ENCODE assay signal across 8 mouse cellular contexts in genomic region chr10:78009945-78010293, GRCm38 (mm10). TPM values are rescaled to one million over a fixed set of nuclear protein-coding genes. Genes with fewer than 3 reads are reported as not detected.
DNase-seq lines count a peak whose midpoint lies in the region; ATAC-seq and TF ChIP-seq lines count a peak whose summit lies in the region.

Gene Pfkl, minus strand, starts transcription at chr10:78010083.

- 1% methylated on average over 9 of the region's 9 CpGs for WGBS in liver, adult 2 months
- WGBS in heart, embryonic 15.5 days = 1% methylated on average over 9 of the region's 9 CpGs

- H3K79me2 ChIP-seq in liver, adult 2 months (ENCODE audit: control insufficient read depth, insufficient read depth, low read length) = peaks cover 7% of the 10 kb centered on the region; the same call in 1 of the 2 replicates

- no peak for TF ChIP-seq POLR2A in liver, adult 2 months (IDR thresholded peaks at IDR 0.05; ENCODE audit: extremely low read depth, insufficient read depth, low read length)

- peak within 1 kb of the TSS; percentile 77 for H3K4me3 ChIP-seq in liver, adult 2 months (ENCODE audit: insufficient read depth, low read depth, low read length)
- peak within 1 kb of the TSS; percentile 69 for H3K4me3 ChIP-seq in heart, embryonic 15.5 days

- ATAC-seq in heart, embryonic 15.5 days (replicated peaks; ENCODE audit: insufficient number of reproducible peaks, insufficient read depth, low FRiP score, low read depth) = no peak
- no peak for ATAC-seq in neutrophil, adult 5-6 weeks (ENCODE audit: extremely low read depth, insufficient number of reproducible peaks, low FRiP score, poor library complexity, severe bottlenecking)

- H3K4me2 ChIP-seq in heart, embryonic 15.5 days = peak within 1 kb of the TSS; percentile 91

- no peaks in the 10 kb centered on the region for H3K27me3 ChIP-seq in liver, adult 2 months (ENCODE audit: control insufficient read depth, insufficient read depth, low read length)
- H3K27me3 ChIP-seq in heart, embryonic 15.5 days = no peaks in the 10 kb centered on the region

- TF ChIP-seq CTCF in liver, adult 2 months (IDR thresholded peaks at IDR 0.05; ENCODE audit: low read depth, low read length) = no peak

- no peaks in the 10 kb centered on the region for H3K9me3 ChIP-seq in heart, embryonic 15.5 days (replicated peaks)

- H3K36me3 ChIP-seq in liver, adult 2 months (ENCODE audit: control insufficient read depth, insufficient read depth, low read length) = no peaks in the 10 kb centered on the region
- H3K36me3 ChIP-seq in heart, embryonic 15.5 days = no peaks in the 10 kb centered on the region

- intact Hi-C loops in left cerebral cortex, postnatal 36 days (cut with DNase I) = loop anchor here (5.0 kb wide), 1 partner anchor 33 kb away; the partner anchor contains the start of gene 1810043G02Rik

- peaks cover 13% of the 10 kb centered on the region for H3K4me1 ChIP-seq in liver, adult 2 months (ENCODE audit: control insufficient read depth, insufficient read depth, low read length)
- peaks cover 42% of the 10 kb centered on the region for H3K4me1 ChIP-seq in heart, embryonic 15.5 days (replicated peaks)

- peak within 1 kb of the TSS; percentile 93 for H3K27ac ChIP-seq in liver, adult 2 months (replicated peaks; ENCODE audit: insufficient read depth, low read depth, low read length)
- H3K27ac ChIP-seq in heart, embryonic 15.5 days = peak within 1 kb of the TSS; percentile 98

- H3K9ac ChIP-seq in liver, adult 2 months (ENCODE audit: low read depth, low read length) = peak within 1 kb of the TSS; percentile 90
- H3K9ac ChIP-seq in heart, embryonic 15.5 days = peak within 1 kb of the TSS; percentile 73

- no peak for DNase-seq in liver, adult 2 months (ENCODE audit: extremely low read depth, low read depth, low spot score)
- DNase-seq in liver = no peak
- DNase-seq in adrenal gland, postnatal 4 days (ENCODE audit: low spot score in 2 of 2) = no peak
- DNase-seq in left cerebral cortex, postnatal 36 days (ENCODE audit: low spot score in 2 of 2) = no peak
- no peak for DNase-seq in right cerebral cortex, postnatal 36 days (ENCODE audit: low spot score in 2 of 2)
- DNase-seq in thymus, adult 18-20 months = no peak

RNA-seq across cellular contexts. Expression of gene Pfkl, which starts in this region (rescaled TPM):
- total RNA-seq in liver, adult 2 months (2014; rRNA removed) = 17.5 and 21.1 TPM in 2 replicates
- 38.6 and 46.0 TPM in 2 replicates for polyA plus RNA-seq in liver, adult 2 months (2012; rRNA removed)
- 10 to 100 TPM; 85.6 to 87.2 TPM for total RNA-seq in adrenal gland, postnatal 4 days (2021)
- polyA plus RNA-seq in heart, embryonic 15.5 days (2015; fragmentation: Nextera tagmentation; extraction: Ambion mirVana) = 167 and 185 TPM in 2 replicates
- 100 to 1,000 TPM; 149 to 153 TPM for total RNA-seq in left cerebral cortex, postnatal 36 days (2021)
- 37.7 and 41.0 TPM in 2 replicates for total RNA-seq in neutrophil, adult 5-6 weeks (2017)
